Mouse (Mus musculus) urinary bladder, postnatal 10 days (tissue): ENCODE data around the gene Tcf7l1.

Experiments
- DNase-seq: peaks from one replicate; pipeline ENCODE4 v3.0.0; 2022; ENCODE audit warnings: low spot score

Gene Tcf7l1

DNA sequence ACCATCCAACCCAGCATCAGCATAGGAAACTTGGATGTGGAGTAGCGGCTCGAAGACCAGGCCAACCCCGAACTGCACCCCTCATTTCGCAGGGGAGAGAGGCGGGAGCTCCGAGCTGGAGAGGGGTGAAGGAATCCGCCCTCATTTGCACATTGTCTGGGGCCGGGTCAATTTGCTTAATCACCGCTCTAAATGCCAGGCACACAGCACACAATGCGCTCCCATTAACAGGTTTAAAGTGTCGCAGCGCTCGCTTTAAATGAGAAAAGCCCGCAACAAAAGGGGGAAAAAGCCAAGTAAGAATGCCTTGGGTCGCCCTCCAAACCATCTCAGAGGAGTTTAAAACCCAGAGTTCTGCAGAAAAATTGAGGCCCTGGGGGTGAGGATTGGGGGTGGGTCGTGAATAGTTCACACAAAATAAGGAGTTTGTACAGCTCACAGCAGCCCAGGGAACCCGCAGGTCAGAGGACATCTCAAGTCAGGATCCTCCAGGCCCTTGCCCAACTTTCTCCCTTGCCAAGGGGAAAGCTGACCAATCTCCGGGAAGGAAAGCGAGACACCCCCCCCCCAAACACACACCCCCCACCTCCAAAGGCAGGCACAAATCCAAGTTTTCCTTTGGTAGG, 1.6 kb downstream of the Tcf7l1 start:
- no peak for DNase-seq

DNA sequence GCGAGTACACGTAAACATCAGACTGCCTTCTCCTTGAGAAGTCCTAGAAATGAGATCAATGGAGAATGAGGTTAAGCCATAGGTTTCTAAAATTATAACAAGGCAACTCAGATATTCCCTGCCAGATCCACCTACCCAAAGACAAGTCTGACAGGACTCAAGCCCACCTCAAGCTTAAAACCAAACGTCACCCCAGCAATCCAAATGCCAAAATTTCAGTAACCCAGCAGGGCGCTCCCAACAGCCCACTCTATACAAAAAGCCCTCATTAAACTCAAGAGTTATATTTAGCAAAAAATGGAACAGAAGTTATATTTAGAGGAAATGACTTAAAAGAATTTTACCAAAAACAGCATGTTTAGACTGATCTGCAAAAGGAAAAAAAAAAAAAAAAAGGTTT, 5.3 kb downstream of the Tcf7l1 start:
- DNase-seq, result no peak

DNA sequence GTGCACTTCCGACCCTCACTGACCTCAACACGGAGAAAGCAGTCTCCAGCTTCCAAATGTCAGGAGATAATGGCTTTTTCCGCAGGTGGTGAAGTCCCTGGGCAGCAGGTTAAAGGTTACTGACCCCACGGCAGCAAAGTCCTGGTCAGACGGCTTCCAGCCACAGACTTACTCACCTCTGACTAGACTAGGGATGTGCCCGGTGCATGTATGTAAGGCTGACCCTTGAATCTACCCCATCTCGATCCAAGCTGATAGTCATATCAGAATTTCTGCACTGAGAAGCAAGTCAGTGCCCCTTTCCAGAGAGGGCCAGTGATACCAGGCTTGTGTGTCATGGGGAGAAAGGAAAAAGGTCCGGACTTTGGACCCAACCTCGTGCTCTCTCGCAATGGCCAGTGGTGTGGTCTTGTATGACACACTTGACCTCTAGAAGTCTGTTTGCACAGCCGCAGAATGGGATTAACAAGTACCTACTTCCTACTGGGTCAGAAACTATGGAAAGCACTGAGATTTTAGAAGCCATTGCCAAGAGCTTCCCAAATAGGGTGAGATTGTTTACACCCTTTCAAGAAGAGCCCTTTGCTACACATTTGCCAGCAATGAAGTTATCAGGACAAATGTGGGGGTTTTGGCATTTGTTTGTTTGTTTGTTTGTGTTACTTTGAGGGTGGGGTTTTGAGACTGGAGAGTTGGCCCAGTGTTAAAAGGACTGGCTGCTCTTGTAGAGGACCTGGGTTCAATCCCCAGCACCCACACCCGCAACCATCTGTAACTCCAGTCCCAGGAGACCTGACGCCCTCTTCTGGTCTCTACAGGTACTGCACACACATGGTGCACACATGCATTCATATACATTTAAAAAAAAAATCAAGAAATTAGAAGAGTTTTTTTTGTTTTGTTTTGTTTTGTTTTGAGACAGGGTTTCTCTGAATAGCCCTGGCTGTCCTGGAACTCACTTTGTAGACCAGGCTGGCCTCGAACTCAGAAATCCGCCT, 10.0 kb downstream of the Tcf7l1 start:
- DNase-seq, result no peak

GRCm38 (mm10) chr6:72777212-72777611, 11.8 kb downstream of the Tcf7l1 start:
- no peak for DNase-seq

DNA sequence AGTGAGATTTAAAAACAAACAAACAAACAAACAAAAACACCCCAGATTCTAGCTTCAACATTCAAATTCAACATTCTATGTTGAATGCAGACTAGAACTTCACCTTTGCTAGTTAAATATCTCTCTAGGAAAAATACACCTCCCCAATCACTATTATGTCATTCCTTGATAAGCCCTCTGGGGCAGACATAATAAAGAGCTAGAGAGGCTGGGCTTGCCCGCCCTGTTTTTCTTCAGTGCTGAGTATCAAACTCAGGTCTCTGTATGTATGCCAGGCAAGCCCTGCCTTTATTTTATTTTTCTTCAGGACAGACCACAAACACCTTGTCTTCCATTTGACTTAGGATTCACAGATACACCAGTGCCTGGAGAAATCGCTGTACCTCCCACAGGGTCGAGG, 14.8 kb downstream of the Tcf7l1 start:
- DNase-seq, result no peak

DNA sequence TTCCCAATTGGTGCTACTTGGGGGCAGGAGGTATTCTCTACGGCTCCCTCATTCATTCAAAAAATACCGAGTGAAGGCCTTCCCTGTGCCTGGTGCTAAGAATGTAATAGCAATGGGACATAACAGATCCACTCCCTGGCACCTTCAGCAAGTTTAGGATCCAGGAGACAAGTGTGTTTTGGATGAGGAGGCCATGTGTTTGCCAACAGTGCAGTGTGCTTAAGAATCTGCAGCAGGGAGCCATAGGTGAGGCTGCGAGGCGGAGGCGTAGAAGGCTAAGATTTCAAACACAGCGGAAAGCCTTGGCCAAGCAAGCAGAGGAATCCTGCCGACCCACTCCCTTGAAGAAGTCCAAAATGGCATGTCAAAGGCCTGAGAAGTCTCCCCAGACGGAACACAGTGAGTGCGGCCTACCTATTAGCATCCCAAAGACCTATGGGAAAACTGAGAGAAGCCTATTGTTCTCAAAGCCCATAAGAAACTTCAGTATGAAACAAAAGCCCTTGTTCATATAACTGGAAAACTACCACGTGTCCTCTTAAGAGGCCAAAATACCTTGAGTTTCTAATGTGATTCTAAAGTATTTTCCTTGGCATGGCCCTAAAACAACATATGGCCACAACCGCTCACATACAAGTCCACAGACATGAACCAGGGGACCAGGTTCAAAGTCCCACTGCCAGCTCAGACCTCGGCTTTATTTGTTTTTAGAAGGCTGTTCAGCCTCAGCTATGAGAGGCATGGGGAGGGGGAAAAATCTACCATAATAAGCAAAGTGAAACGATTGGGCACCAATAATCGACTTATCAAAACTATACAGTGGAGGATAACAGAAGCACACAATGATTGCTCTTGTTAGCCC, 18.9 kb downstream of the Tcf7l1 start:
- DNase-seq, result no peak

DNA sequence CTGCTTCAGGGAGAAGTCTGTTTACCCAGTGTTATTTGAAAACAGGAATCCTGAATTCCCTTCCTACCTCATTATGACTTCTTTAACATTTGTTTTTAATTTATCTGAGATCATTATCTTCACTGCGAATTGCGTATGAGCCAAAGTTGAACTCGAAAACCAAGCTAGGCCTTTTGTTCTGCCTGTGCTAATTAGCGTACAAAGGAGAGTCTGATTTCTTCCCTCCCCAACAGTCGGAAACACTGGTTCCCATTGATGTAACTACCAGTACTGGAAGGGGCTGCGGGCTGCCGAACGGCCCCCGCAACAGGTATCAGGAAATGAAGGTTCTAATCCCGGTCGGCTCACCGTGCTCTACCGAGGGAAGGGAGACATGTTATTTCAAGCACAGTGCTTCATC, 19.7 kb downstream of the Tcf7l1 start:
- no peak for DNase-seq

DNA sequence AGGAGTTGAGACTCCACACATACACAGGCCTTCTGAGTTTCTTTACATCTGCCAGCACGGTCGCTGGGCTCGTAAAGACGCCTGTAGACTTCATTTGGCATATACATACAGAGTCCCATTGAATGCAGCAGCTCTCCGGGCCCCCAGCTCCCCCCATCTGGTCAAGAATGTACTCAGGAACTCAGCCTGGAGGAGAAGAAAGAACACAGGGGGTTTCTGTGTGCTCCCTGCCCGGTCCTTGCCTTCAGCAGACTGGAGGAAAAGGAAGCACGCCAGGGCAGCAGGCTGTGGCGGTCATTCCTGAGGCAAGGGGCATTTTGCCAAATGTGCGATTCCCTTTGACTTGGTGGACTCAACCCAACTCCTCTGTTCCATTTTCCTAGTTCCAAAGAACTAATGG, 20.2 kb downstream of the Tcf7l1 start:
- DNase-seq, result no peak

DNA sequence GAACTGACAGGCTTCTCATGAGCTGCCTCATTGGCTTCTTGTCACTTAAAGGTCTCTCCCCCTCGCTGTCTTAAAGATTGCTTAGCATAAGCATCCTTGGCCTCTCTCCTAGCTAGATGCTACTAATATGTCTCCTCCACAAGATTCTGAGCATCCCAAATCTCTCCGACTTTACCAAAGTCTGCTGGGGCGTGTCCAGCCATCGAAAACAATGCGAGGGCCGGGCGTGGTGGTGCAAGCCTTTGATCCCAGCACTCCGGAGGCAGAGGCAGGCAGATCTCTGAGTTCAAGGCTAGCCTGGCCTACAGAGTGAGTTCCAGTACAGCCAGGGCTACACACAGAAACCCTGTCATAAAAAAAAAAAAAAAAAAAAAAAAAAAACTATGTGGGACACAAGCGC, 21.0 kb downstream of the Tcf7l1 start:
- DNase-seq, result no peak

- DNase-seq, result no peak
These were observed 25.4 kb downstream of the Tcf7l1 start for GRCm38 (mm10) chr6:72763616-72764015.

- DNase-seq, result no peak
These were observed 27.4 kb downstream of the Tcf7l1 start for GRCm38 (mm10) chr6:72761645-72762044.

DNA sequence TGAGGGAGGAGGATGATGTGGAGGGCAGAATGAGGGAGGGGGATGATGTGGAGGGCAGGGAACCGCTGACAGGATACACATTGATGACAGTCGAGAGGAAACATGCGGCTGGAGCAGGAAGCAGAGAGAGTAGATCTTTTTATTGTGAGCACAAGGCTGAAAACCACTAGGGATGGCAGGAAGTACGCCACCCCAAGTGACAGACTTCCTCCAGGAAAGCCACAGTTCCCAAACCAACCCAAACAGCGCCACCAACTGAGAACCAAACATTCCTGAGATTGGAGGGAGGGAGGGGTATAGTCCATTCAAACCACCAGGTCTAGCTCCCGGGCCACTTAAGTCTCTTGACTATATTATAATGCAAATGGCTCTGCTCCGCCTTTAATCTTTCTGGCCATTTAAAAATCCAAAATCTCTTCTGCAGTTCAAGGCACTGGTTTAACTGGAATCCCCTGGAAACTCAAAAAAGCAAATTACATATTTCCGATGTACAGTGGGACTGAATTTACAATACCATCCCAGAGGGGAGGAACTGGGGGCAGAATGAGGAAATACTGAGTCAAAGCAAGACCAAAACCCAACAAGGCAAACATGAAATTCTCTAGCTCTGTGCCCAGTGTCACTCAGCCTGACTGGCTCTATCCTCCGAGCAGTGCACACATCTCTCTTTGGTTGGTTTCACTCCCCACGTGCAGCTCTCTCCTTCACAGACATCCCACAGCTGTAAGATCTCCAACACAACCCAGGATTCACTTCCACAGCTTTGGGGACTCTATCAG, 30.6 kb downstream of the Tcf7l1 start:
- no peak for DNase-seq

GRCm38 (mm10) chr6:72755267-72755889, 33.7 kb downstream of the Tcf7l1 start:
- no peak for DNase-seq

GRCm38 (mm10) chr6:72754215-72754614, 34.8 kb downstream of the Tcf7l1 start:
- DNase-seq, result no peak

GRCm38 (mm10) chr6:72753782-72754181, 35.3 kb downstream of the Tcf7l1 start:
- DNase-seq, result no peak

- DNase-seq, result no peak
These were observed 36.2 kb downstream of the Tcf7l1 start for GRCm38 (mm10) chr6:72752824-72753223.

DNA sequence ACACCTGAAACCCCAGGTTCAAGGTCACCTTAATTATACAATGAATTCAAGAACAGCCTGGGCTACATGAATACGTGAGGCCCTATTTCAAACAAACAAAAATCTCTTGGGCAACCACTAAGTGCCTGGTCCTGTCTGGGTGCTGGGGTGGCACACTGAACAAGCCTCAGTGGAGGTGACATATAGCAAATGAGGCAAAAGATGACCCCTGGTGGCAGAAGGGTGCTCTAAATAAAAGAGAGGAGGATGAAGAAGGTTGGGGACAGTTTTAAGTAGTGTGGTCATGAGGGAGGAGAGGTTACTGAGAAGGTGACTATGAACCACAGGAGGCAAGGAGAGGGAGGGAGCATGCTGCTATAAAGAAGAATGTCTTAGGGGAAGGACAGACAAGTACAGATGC, 37.8 kb downstream of the Tcf7l1 start:
- DNase-seq, result no peak

DNA sequence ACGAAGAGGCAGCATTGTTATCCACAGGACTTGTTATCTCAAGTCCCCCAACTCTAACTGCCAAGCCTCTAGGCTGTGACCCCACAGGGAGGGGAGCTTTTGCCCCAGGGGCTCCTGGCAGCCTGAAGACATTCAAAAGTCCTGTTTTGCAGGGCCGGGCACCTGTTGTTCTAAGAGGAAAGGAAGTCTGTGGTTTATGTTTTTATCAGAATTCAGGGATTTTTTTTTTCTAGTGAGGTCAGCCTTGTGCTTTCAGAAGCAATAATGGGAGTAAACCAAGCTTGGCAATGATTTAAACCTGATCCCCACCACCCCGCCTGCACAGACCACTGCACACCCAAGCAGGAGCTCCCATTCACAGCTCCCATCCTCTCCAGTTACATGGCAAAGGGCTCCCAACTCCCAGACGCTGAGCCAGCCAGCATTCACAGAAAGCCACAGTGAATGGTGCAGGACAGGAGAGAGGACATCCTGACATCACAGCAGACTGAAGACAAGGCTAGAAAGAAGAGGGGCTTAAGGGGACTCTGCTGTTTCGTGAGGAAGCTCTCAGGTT, 40.1 kb downstream of the Tcf7l1 start:
- no peak for DNase-seq

DNA sequence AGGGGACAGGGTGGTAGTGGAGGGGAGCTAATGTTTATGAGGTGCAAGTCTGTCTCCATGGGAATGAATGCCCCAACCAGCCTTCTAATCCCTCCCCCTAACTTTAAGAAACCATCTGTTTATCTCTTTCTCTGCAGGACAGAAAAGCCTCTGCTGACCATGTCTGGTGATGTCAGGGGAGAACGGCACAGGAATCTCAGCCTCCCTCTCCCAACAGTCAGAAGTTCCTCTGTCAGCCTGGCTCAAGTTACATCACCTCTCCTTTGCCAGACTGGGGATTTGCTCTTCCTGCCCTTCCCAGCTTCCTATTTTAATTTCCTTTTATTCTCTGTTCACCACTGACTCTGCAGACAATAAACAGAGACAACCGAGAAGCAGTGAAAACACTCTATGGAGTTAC, 40.6 kb downstream of the Tcf7l1 start:
- DNase-seq, result no peak

- DNase-seq, result no peak
These were observed 41.2 kb downstream of the Tcf7l1 start for GRCm38 (mm10) chr6:72747814-72748213.

GRCm38 (mm10) chr6:72747156-72747555, 41.9 kb downstream of the Tcf7l1 start:
- DNase-seq, result no peak
